Mouse (Mus musculus) spleen, adult 2 months (tissue): ENCODE results near the gene Ephb4.

Experiments used
- CTCF ChIP-seq: fragments of 200-500 bp; IDR thresholded peaks from 2 replicates; pipeline ENCODE4 v1.5.1; 2011; ENCODE audit warnings: mild to moderate bottlenecking, inconsistent platforms; ENCODE audit not compliant: insufficient read depth, insufficient read length, insufficient replicate concordance; ENCODE audit errors: extremely low read depth
- POLR2A ChIP-seq: fragments of 200-500 bp; IDR thresholded peaks from 2 replicates; pipeline ENCODE4 v1.6.1; 2011; ENCODE audit warnings: low read depth, low read length, inconsistent platforms

DNA sequence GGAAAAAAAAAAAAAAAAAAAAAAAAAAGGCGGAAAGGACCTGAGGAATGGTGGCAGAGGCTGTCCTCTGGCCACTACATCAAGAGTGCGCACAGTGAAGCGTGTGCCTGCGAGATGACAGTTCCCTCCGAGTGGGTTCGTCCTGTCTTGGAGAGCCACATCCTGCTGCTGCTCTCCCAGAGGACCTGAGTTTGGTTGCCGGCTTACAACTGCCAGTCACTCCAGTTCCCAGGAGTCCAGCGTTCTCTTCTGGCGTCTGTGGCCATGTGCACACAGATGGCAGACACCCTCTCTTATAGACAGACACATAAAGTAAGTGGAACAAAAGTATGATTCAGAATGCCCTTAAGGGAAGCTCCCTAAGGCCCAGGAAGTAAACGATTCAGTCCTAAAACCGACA is 27.3 kb downstream of the Ephb4 start:
- TF ChIP-seq CTCF (no peak), POLR2A (no peak)
